Mouse (Mus musculus) fat pad, adult 2 months (tissue): ENCODE measurements around the gene Tgif2.

Experiments used
- DNase-seq: peaks from one replicate; pipeline ENCODE4 v3.0.0-alpha.2; 2011; ENCODE audit warnings: low read depth, low spot score; ENCODE audit errors: extremely low read depth

Tgif2 gene

DNA sequence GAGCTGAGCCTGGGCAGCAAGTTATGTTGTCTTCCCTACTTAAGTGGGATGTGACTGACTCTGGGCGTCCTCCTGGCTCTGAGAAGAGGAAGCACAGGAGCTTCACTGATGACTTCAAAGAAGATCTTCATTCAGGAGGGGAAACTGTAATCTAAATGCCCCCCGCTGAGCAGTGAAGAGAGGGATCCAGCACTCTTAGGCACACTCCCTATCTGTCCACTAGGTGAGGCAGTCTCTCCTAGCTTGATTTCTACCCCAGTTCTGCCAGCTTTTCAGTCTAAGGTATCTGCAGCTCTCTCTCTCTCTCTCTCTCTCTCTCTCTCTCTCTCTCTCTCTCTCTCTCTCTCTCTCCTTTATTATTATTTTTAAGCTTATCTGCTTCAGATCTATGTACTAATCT lies 63.6 kb downstream of the Tgif2 start:
- DNase-seq = no peak
